Mouse (Mus musculus): ENCODE data around the gene Kdelc2.

GRCm38 (mm10) chr9:53450609-53451008 lies 66.8 kb downstream of the Kdelc2 start:
- TF ChIP-seq POLR2A (IDR thresholded peaks at IDR 0.05; ENCODE audit: low read depth, low read length) (no peak), CTCF (IDR thresholded peaks at IDR 0.05; ENCODE audit: extremely low read depth, insufficient read depth, insufficient read length, insufficient replicate concordance) (no peak)

Measured in spleen, adult 2 months (tissue).